Mouse (Mus musculus) limb, embryonic 12.5 days (tissue): ENCODE measurements around the gene Fam189a1. TPM values are rescaled to one million over a fixed set of nuclear protein-coding genes. Genes with fewer than 3 reads are reported as not detected.

Experiments used
- ATAC-seq: fragments of 200-750 bp; cut with Nextera tagmentation; 2 replicates; pipeline ENCODE4 v1.8.0; 2017; ENCODE audit warnings: low read depth, moderate TSS enrichment; ENCODE audit not compliant: insufficient number of reproducible peaks, insufficient read depth, low FRiP score, low TSS enrichment
- H3K27ac ChIP-seq: fragments of 300-500 bp; sonication (generic); 2 replicates; pipeline ENCODE4 v1.5.1; 2016; ENCODE audit warnings: mild to moderate bottlenecking, moderate library complexity
- H3K27me3 ChIP-seq: fragments of 300-500 bp; sonication (generic); 2 replicates; pipeline ENCODE4 v1.6.1; 2016; ENCODE audit warnings: mild to moderate bottlenecking, moderate library complexity
- H3K36me3 ChIP-seq: fragments of 300-500 bp; sonication (generic); 2 replicates; pipeline ENCODE4 v1.6.1; 2016; ENCODE audit warnings: mild to moderate bottlenecking, moderate library complexity
- H3K4me1 ChIP-seq: fragments of 300-500 bp; sonication (generic); replicated peaks from 2 replicates; pipeline ENCODE4 v1.6.1; 2016
- H3K4me2 ChIP-seq: fragments of 300-500 bp; sonication (generic); 2 replicates; pipeline ENCODE4 v1.6.1; 2016; ENCODE audit warnings: mild to moderate bottlenecking, moderate library complexity
- H3K4me3 ChIP-seq: fragments of 300-500 bp; sonication (generic); replicated peaks from 2 replicates; pipeline ENCODE4 v1.5.1; 2016; ENCODE audit warnings: mild to moderate bottlenecking
- H3K9ac ChIP-seq: fragments of 300-500 bp; sonication (generic); replicated peaks from 2 replicates; pipeline ENCODE4 v1.6.1; 2016; ENCODE audit warnings: mild to moderate bottlenecking, moderate library complexity
- H3K9me3 ChIP-seq: fragments of 300-500 bp; sonication (generic); 2 replicates; pipeline ENCODE4 v1.6.1; 2016; ENCODE audit warnings: mild to moderate bottlenecking, moderate library complexity
- WGBS: fragments of 180-500 bp; shearing (Covaris S2); methylation state at CpG from one replicate; pipeline ENCODE4 v1.1.7; 2016; 5-methylcytosine and 5-hydroxymethylcytosine counted together
- polyA plus RNA-seq: library from polyadenylated mRNA; unstranded; fragments of >200 nt; fragmentation: Nextera tagmentation; extraction: Ambion mirVana; gene quantifications from 2 replicates; pipeline ENCODE4 v1.2.1, GENCODE M21; 2016

Gene Fam189a1
- polyA plus RNA-seq, 1 experiment from 2014 or later, result 1.6 TPM

DNA sequence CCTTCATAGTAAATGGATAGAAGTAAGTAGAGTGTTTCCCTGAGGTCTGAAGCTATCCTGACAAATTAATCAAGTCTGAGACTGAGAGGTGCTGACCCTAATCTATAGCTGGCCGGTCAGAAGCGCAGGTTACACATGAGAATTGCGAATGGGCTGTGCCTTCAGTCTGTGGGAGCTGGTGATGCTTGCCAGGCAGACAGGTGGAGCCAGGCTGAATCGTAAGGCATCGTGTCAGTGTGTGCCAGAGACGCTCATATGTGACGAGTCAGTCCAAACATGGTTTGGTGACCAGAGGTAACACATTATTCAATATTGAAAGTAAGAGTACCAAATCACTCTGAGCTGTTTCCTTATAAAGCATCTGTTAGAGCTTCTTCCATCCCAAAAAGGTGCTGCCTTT, 115.3 kb downstream of the Fam189a1 start:
- Histone ChIP-seq H3K4me3 (no peak overlapping the region), H3K36me3 (no peaks in the 10 kb centered on the region), H3K9ac (no peak overlapping the region), H3K9me3 (no peaks in the 10 kb centered on the region), H3K27ac (no peak overlapping the region), H3K4me2 (no peak overlapping the region), H3K4me1 (no peaks in the 10 kb centered on the region), H3K27me3 (no peaks in the 10 kb centered on the region)
- 90% methylated on average over 7 of the region's 7 CpGs for WGBS
- no peak for ATAC-seq

GRCm38 (mm10) chr7:65031741-65032140, 124.6 kb downstream of the Fam189a1 start:
- no peak overlapping the region for H3K27ac ChIP-seq
- H3K4me1 ChIP-seq, result no peaks in the 10 kb centered on the region
- 79% methylated on average over 7 of the region's 7 CpGs for WGBS
- H3K9me3 ChIP-seq, result no peaks in the 10 kb centered on the region
- ATAC-seq, result no peak
- H3K36me3 ChIP-seq, result no peaks in the 10 kb centered on the region
- H3K4me2 ChIP-seq, result no peak overlapping the region
- H3K27me3 ChIP-seq, result no peaks in the 10 kb centered on the region
- no peak overlapping the region for H3K4me3 ChIP-seq
- H3K9ac ChIP-seq, result no peak overlapping the region

GRCm38 (mm10) chr7:65031195-65031594, 125.2 kb downstream of the Fam189a1 start:
- H3K9ac ChIP-seq, result no peak overlapping the region
- WGBS, result 87% methylated on average over 6 of the region's 6 CpGs
- H3K9me3 ChIP-seq, result no peaks in the 10 kb centered on the region
- no peak overlapping the region for H3K27ac ChIP-seq
- no peaks in the 10 kb centered on the region for H3K27me3 ChIP-seq
- no peak for ATAC-seq
- no peaks in the 10 kb centered on the region for H3K4me1 ChIP-seq
- no peaks in the 10 kb centered on the region for H3K36me3 ChIP-seq
- no peak overlapping the region for H3K4me3 ChIP-seq
- H3K4me2 ChIP-seq, result no peak overlapping the region

DNA sequence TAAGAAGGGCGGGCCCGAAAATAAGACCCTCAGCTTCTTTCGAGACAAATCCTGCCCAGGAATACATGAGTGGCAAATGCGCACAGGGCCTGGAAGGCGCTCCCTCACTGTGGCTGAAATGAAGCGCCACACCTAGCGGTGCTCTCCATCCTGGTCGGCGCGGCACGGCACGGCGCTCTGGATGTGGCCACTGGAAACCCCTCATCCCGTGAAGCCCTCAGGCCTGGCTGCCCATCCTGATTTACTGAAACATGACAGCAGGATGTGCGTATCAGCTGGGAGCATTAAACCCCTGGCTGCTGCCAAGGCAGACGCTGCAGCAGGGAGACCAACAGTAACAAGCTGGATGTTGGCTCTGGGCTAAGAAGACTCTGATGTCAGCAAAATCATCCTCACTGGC, 126.4 kb downstream of the Fam189a1 start:
- Histone ChIP-seq H3K9me3 (no peaks in the 10 kb centered on the region; the same call in 1 of the 2 replicates), H3K4me2 (no peak overlapping the region), H3K27me3 (no peaks in the 10 kb centered on the region), H3K36me3 (no peaks in the 10 kb centered on the region), H3K4me1 (no peaks in the 10 kb centered on the region), H3K9ac (no peak overlapping the region), H3K27ac (no peak overlapping the region), H3K4me3 (no peak overlapping the region)
- 87% methylated on average over 16 of the region's 16 CpGs for WGBS
- ATAC-seq, result no peak

GRCm38 (mm10) chr7:65021298-65021697, 135.1 kb downstream of the Fam189a1 start:
- no peak overlapping the region for H3K4me2 ChIP-seq
- no peaks in the 10 kb centered on the region for H3K4me1 ChIP-seq
- no peaks in the 10 kb centered on the region for H3K27me3 ChIP-seq
- no peaks in the 10 kb centered on the region for H3K36me3 ChIP-seq
- no peaks in the 10 kb centered on the region; the same call in 1 of the 2 replicates for H3K9me3 ChIP-seq
- 67% methylated on average over 2 of the region's 2 CpGs for WGBS
- no peak overlapping the region for H3K4me3 ChIP-seq
- H3K9ac ChIP-seq, result no peak overlapping the region
- no peak overlapping the region for H3K27ac ChIP-seq
- no peak for ATAC-seq

GRCm38 (mm10) chr7:65018036-65018679, 138.2 kb downstream of the Fam189a1 start:
- no peak overlapping the region for H3K9ac ChIP-seq
- no peaks in the 10 kb centered on the region for H3K36me3 ChIP-seq
- no peak overlapping the region for H3K4me2 ChIP-seq
- 67% methylated on average over 8 of the region's 8 CpGs for WGBS
- ATAC-seq, result no peak
- no peaks in the 10 kb centered on the region for H3K4me1 ChIP-seq
- no peak overlapping the region for H3K4me3 ChIP-seq
- no peak overlapping the region for H3K27ac ChIP-seq
- H3K9me3 ChIP-seq, result no peaks in the 10 kb centered on the region
- H3K27me3 ChIP-seq, result no peaks in the 10 kb centered on the region

DNA sequence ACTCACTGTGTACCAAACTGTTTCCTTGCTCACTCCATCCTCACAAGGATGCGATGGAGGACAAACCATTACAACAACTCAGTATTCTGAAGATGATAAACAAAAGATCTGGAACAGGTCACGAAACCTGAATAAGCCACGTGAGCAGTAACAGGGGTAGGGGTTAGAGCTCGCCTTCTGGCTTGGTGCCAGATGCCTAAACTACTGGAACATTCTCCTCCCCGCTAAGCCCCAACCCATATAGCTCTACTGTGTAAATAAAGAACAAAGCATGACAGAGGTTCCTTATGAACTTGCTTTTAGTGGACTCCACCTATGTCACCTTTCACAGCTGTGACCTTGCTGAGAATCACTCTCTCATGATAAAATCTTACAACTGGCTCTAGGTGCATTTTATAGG, 139.0 kb downstream of the Fam189a1 start:
- WGBS, result 70% methylated on average over 5 of the region's 5 CpGs

GRCm38 (mm10) chr7:65011133-65011532, 145.2 kb downstream of the Fam189a1 start:
- WGBS, result 41% methylated on average over 6 of the region's 6 CpGs
- no peak overlapping the region for H3K4me3 ChIP-seq
- H3K36me3 ChIP-seq, result no peaks in the 10 kb centered on the region
- H3K4me1 ChIP-seq, result 0 out of 2 replicates have a peak, but pooled peaks cover 2% of the 10 kb centered on the region
- ATAC-seq, result peak; percentile 63; the same call in 1 of the 2 replicates
- H3K4me2 ChIP-seq, result no peak overlapping the region
- H3K9ac ChIP-seq, result no peak overlapping the region
- H3K27ac ChIP-seq, result no peak overlapping the region
- H3K27me3 ChIP-seq, result no peaks in the 10 kb centered on the region
- no peaks in the 10 kb centered on the region for H3K9me3 ChIP-seq

More for the DNA sequence above, 139.0 kb downstream of the Fam189a1 start:
- no peaks in the 10 kb centered on the region for H3K9me3 ChIP-seq
- no peak overlapping the region for H3K4me2 ChIP-seq
- H3K4me1 ChIP-seq, result no peaks in the 10 kb centered on the region
- no peak overlapping the region for H3K4me3 ChIP-seq
- no peak overlapping the region for H3K9ac ChIP-seq
- ATAC-seq, result no peak
- H3K27ac ChIP-seq, result no peak overlapping the region
- H3K36me3 ChIP-seq, result no peaks in the 10 kb centered on the region
- no peaks in the 10 kb centered on the region for H3K27me3 ChIP-seq

- Histone ChIP-seq H3K36me3 (no peaks in the 10 kb centered on the region), H3K4me2 (no peak overlapping the region), H3K4me1 (0 out of 2 replicates have a peak, but pooled peaks cover 2% of the 10 kb centered on the region), H3K4me3 (no peak overlapping the region), H3K27ac (no peak overlapping the region), H3K27me3 (no peaks in the 10 kb centered on the region), H3K9me3 (no peaks in the 10 kb centered on the region), H3K9ac (no peak overlapping the region)
- WGBS, result 78% methylated on average over 6 of the region's 6 CpGs
- ATAC-seq, result no peak
Measured at GRCm38 (mm10) chr7:65010275-65010674, 146.1 kb downstream of the Fam189a1 start.

DNA sequence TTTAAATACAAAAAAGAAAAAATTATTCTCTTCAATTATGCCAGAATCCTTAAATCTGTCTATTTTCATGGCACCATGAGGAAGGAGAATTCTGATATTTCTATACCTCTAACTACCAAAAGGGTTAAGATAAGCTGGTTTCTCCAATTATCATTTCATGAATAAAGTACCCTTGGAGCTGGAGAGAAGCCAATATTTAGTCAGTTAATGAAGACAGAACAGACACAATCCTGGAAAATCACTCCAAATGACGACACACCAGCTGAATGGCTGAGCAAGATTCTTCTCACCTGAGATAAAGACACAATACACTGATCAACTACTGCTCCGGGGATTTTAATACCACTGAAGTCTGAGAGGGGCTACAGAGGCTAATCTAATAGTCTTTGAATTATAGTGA, 150.6 kb downstream of the Fam189a1 start:
- 80% methylated on average over 2 of the region's 2 CpGs for WGBS

GRCm38 (mm10) chr7:64999718-65000214, 156.6 kb downstream of the Fam189a1 start:
- no peak overlapping the region for H3K9ac ChIP-seq
- H3K4me2 ChIP-seq, result no peak overlapping the region
- no peaks in the 10 kb centered on the region for H3K36me3 ChIP-seq
- 64% methylated on average over 4 of the region's 4 CpGs for WGBS
- peaks cover 3% of the 10 kb centered on the region; the same call in 1 of the 2 replicates for H3K4me1 ChIP-seq
- H3K27me3 ChIP-seq, result no peaks in the 10 kb centered on the region
- ATAC-seq, result no peak
- no peaks in the 10 kb centered on the region for H3K9me3 ChIP-seq
- no peak overlapping the region for H3K4me3 ChIP-seq
- no peak overlapping the region for H3K27ac ChIP-seq

More for the DNA sequence above, 150.6 kb downstream of the Fam189a1 start:
- H3K27ac ChIP-seq, result no peak overlapping the region
- no peak overlapping the region for H3K4me3 ChIP-seq
- H3K9ac ChIP-seq, result no peak overlapping the region
- H3K4me2 ChIP-seq, result no peak overlapping the region
- no peaks in the 10 kb centered on the region for H3K36me3 ChIP-seq
- ATAC-seq, result no peak
- H3K4me1 ChIP-seq, result 0 out of 2 replicates have a peak, but pooled peaks cover 2% of the 10 kb centered on the region
- H3K9me3 ChIP-seq, result no peaks in the 10 kb centered on the region
- no peaks in the 10 kb centered on the region for H3K27me3 ChIP-seq

DNA sequence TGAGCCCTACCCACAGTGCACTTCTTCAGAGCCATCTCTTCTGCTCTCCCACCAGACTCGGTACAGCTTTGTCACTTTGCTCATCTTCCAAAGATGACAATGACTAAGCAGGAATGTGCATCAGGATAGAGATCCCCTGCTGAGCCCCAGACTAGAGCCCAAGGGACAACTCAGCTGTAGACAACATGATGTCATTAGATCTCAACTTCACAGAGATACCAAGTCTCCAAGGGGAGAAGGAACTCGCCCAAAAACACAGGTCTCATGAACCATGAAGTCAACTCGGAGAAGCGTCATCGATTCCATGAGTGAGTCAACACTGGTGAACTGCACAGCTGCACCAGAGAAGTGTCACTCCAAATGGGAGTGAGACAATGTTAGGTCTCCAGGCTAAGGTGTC, 158.6 kb downstream of the Fam189a1 start:
- 92% methylated on average over 5 of the region's 5 CpGs for WGBS
- Histone ChIP-seq H3K36me3 (no peaks in the 10 kb centered on the region), H3K27ac (no peak overlapping the region), H3K4me2 (no peak overlapping the region), H3K27me3 (no peaks in the 10 kb centered on the region), H3K4me3 (no peak overlapping the region), H3K4me1 (peaks cover 3% of the 10 kb centered on the region; the same call in 1 of the 2 replicates), H3K9ac (no peak overlapping the region), H3K9me3 (no peaks in the 10 kb centered on the region)
- ATAC-seq, result no peak
